Mouse (Mus musculus) heart, postnatal 10 days (tissue): ENCODE results near the gene Hbb-bt. TPM values are rescaled to one million over a fixed set of nuclear protein-coding genes. Genes with fewer than 3 reads are reported as not detected.
"Not testable (repeated sequence)": the region's sequence is repeated elsewhere in the genome, so short reads cannot be mapped to it uniquely, and the experiment has no call there.

ENCODE experiments used
- DNase-seq, 2 experiments: peaks; one replicate each; pipeline ENCODE4 v3.0.0; 2021
- intact Hi-C: fragments of 180-260 bp; cut with DNase I; formaldehyde crosslinking; loops from one replicate; pipeline ENCODE4 v1.15.1; 2025
- total RNA-seq, 2 experiments: library from RNA; stranded (reverse); gene quantifications; 2 replicates each; pipeline ENCODE4 v1.2.3; 2021

The Hbb-bt gene
- total RNA-seq: 1,000 to 10,000 TPM in 1 of 2 experiments, 100 to 1,000 TPM in 1; 560 to 1,219 TPM

DNA sequence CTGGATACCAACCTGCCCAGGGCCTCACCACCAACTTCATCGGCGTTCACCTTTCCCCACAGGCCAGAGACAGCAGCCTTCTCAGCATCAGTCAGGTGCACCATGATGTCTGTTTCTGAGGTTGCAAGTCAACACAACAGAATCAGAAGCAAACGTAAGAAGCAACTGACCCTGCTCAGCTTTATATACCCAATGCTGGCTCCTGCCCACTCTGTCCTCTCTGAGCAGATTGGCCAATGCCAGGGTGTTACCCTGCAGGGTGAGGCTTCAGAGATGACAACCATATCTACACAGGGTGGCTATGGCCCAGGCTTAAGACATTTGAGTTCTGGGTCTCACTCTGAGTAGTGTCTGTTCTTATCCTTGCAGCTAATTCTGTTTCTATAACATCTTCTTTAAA is at the start of gene Hbb-bt:
Gene Hbb-bt (minus strand): TSS at position 231 of the 400 bp plus-strand sequence.
- DNase-seq: no peak
- intact Hi-C loops: no loop called here

DNA sequence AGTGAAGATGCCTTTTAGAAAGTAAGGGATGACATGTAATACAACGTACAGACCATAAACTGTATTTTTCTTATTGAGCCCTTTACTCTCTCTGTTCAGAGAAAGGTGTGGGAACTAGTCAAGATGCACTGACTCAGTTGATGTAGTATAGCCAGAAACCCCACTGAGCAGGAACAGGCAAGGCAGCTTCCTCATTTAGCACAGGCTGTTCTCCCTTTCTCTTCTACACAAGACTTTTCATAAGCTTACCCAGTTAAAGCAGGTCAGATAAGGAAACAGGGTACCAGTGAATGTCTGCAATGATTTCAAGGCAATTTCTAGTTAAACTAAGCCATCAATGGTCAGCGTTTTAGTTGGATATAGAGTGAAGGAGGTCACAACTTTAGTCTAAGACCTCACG is 47.7 kb upstream of the Hbb-bt start:
- DNase-seq: no peak
- intact Hi-C loops: no loop called here

DNA sequence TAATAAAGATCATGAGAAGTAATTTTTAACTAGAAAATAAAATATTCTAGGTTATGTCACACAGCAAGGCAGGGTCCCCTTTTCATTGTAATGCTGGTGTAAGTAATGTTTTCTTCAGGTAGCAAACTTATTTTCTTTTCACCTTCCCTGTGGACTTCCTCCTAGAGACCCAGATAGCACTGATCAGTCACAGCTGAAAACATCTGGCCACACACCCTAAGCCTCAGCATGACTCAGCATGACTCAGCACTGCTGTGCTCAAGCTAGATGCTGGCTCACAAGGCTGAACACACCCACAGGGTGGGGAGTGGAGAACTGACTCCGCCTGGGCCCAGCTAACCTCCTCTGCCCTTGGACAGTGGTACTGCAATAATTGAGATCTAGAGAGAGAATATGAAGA is 47.1 kb upstream of the Hbb-bt start:
- intact Hi-C loops: no loop called here

DNA sequence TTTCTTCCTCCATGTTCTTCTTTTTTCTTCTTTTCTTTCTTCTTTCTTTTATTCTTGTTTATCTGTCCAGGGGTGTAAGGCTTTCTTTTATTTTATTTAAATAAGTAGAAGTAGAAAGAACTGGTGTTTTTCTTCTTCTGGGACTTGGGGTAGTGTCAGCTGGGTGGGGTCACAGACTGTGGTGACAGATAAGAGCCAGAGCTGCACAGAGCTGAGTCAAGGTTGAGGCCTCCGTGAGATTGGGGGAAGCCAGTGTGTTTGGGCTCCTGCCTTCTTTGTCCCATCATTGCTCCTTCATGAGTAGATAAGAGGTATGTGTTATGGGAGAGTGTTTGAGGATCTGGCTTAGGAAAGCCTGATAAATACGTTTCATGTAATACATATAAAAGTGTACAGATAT is 45.3 kb upstream of the Hbb-bt start:
- intact Hi-C loops: no loop called here
- DNase-seq: peak in 1 of 2 experiments; percentile 1

More for the DNA sequence above, 47.1 kb upstream of the Hbb-bt start:
- peak; percentile 41 to 50 for DNase-seq

DNA sequence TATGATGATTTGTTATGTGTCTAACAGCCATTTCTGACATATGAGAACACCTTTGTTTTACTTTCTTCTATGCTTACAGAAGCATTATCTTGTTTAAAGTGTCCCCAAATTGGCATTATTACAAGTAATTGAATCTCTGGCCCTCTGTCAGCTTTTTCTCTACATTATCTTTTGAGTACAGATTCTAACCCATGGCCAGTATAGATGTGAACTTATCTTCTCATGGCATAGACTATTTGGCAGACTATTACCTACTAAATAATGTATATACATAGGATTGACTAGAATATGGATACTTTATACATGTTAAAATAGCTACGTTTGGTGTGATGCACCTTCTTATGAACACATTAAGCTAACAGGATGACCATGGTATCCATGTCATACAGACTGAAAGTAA is 40.9 kb upstream of the Hbb-bt start:
- no peak for DNase-seq
- intact Hi-C loops: no loop called here

DNA sequence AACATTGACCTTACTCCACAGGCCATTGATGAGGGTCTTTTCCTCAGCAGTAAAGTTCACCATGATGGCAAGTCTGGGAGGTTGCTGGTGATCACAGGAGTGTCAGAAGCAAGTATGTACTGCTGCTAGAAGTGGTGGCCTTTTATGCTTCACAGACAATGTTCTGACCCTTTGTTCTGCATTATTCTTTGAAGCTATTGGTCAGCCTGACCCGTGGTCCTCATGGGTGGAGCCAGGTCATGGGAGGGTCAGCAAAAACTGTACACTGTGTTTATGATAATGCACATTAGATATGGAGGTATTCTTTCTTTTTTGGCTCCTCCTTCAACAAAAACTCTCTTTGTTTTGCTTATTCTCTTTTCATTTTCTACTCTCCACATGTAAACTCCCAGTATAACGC is 39.3 kb upstream of the Hbb-bt start, which contains the start of gene Hbb-y:
Gene Hbb-y (minus strand): TSS at position 127 of the 400 bp plus-strand sequence.
- intact Hi-C loops: no loop called here
- DNase-seq: no peak

DNA sequence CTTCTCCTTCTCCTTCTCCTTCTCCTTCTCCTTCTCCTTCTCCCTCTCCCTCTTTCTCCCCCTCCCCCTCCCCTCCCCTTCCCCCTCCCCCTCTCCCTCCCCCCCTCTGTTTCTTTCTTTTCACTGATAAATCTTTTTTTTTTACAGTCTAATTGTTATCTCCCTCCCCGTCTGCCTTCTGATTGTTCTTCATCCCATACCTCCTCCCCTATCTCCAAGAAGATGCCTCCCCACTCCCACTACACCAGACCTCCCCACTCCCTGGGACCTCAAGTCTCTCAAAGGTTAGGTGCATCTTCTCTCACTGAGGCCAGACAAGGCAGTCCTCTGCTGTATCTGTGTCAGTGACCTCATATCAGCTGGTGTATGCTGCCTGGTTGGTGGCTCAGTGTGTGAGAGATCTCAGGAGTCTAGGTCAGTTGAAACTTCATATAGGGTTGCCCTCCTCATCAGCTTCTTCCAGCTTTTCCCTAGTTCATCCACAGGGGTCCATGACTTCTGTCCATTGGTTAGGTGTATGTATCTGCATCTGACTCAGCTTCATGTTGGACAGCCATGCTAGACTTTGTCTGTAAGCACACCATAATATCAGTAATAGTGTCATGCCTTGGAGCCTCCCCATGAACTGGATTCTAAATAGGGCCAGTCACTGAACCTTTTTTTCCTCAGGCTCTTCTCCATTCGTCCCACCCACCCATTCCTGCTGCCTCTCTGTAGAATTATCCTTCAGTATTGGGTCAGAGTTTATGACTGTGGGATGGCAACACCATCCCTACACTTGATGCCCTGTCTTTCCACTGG is 30.9 kb upstream of the Hbb-bt start:
- no peak for DNase-seq
- intact Hi-C loops: no loop called here

DNA sequence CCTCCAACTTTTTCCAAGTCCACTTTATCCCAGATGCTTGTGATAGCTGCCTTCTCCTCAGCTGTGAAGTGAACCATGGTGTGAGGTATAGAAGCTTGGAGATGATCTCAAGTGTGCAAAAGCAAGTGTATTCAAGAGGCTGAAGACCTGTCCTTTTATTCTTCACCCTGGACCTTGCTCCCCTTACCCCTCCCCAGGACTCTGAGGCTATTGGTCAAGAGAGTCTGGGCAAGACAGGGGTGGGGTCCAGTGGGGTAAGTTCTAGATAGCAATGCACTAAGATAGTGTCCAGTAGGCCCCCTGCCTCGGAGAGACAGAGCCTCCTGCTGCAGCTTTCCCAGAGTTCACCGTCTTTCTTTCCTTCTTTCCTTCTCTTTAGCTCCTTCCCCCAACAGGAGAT is 29.2 kb upstream of the Hbb-bt start, which contains the start of gene Hbb-bh1:
Gene Hbb-bh1 (minus strand): TSS at position 131 of the 400 bp plus-strand sequence.
- intact Hi-C loops: no loop called here
- DNase-seq: no peak

DNA sequence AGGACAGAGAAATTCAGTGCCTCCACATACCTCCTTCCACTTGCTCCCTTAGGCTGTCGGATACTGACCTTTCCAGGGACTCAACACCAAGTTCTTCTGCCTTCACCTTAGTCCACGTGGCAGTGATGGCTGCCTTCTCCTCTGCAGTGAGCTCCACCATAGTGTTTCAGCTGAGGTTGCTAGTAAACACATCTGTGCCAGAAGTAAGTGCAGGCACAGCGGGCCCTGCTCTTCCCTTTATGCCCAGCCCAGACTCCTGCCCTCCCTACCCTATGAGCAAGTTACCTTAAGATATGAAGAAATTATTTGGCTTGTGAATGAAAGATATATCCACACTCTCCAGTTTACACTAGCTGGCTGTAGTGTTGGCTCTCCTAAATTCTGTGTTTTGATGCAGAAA is 26.5 kb upstream of the Hbb-bt start, which contains the start of gene Hbb-bh2:
Gene Hbb-bh2 (minus strand): TSS at position 253 of the 400 bp plus-strand sequence.
- intact Hi-C loops: no loop called here
- DNase-seq: no peak

DNA sequence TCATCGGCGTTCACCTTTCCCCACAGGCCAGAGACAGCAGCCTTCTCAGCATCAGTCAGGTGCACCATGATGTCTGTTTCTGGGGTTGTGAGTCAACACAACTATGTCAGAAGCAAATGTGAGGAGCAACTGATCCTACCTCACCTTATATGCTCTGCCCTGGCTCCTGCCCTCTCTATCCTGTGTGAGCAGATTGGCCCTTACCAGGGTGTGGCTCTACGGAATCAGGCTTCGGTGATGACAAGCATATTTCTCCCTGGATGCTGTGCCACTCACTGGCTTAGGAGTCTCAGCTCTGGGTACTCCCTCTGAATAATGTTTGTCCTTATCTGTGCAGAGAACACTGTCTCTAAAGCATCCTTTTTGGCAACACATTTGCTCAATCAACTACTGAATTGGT is 14.0 kb upstream of the Hbb-bt start, which contains the start of gene Hbb-bs:
Gene Hbb-bs (minus strand): TSS at position 289 of the 400 bp plus-strand sequence.
- intact Hi-C loops: no loop called here
- DNase-seq: no peak

DNA sequence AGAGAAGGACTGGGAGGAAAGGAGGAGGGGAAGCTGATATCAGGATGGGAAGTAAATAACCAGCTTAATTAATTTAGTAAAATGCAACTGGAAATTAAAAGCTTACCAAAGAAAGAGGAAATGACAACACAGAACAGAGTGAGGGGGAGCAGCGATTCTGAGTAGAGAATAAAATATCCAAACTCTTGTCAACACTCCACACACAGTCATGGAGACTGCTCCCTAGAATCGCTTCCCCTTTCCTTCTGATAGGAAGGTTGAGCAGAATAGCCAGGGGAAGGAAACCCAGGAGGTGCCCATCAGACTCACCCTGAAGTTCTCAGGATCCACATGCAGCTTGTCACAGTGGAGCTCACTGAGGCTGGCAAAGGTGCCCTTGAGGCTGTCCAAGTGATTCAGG is 13.3 kb upstream of the Hbb-bt start:
- DNase-seq, intact Hi-C loops: not testable (repeated sequence)

DNA sequence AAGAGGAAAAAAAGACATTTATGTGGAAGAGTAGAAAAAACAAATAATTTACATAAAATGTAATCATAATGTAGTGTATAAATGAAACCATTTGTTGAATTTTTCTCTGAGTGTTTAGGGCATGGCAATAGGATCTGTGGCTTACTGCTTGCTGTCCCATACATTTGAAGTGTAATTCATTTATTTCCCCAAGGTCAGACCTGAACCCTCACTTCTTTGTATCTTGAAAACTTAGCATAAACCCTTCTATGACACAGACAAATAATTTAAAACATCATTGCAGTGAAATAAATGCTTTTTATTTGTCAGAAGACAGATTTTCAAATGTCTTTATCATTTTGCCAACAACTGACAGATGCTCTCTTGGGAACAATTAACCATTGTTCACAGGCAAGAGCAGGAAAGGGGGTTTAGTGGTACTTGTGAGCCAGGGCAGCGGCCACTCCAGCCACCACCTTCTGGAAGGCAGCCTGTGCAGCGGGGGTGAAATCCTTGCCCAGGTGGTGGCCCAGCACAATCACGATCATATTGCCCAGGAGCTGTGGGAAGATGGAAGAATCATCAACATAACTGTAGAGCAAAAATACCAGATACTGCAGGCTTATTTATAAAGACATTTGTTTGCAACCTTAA is 12.6 kb upstream of the Hbb-bt start:
- intact Hi-C loops: no loop called here
- DNase-seq: no peak

DNA sequence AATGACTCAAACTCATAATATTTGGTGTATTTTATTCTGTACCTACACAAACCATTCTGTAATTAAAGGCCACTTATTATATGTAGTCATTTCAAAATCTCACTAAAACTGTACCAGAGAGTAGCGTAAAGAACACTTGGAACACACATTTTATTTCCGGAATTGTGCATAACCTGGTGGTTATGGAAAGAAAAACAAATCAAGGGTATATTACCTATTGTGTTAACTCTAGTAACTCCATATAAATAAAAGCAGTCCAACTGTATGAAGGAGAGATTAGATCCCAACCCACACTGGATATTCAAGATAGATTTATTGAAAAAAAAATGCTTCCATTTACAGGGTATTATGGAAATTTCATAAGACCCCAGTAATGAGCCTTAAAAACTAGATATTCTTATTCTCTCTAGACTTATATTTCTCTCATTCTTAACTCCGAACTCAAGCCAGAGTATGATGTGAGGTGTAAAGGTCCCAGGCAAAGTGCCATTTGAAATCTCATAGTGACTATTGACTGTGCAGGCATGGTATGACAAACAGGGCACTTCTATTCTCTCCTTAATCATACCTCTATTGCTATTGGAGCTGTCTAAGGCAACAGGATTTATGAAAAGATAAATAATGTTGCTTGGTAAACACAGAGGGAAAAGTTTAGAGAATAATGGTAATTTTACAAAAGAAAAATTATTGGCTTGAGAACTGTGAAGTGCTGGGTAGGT is 11.9 kb upstream of the Hbb-bt start:
- no peak for DNase-seq
- intact Hi-C loops: no loop called here

DNA sequence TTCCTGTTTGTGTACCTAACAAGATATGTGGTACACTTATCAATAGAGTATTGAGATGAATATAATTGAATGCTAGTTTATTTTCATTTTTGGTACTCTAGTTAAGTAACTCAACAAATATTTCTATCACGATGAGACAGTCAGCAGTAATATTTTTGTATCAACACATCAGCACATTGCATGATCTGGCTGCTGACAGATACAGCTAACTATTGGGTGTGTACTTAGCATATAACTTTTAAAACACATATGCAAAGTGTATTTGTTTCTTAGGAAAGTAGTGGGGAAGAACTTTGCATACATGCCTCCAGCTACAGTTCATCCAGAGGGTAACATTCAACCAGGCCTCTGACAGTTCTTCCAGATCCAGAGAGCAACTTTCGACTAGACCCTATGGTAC is 10.8 kb upstream of the Hbb-bt start:
- intact Hi-C loops: no loop called here

DNA sequence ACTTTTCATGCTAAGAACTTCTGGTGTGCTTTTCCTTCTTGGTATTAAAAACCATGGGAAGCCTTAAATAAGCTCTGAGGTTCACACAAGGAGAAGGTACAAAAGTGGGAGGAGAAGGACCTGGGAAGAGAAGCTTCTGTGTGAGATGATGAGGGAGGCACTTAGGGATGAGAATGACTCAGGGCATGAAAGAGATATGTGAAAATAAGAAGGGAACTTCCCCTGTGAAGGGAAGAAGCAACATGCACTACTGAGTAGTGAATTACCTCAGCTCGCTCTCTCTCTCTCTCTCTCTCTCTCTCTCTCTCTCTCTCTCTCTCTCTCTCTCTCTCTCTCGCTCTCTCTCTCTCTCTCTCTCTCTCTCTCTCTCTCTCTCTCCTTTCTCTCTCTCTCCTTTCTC is 1.3 kb upstream of the Hbb-bt start:
- intact Hi-C loops, DNase-seq: not testable (repeated sequence)

More for the DNA sequence above, 10.8 kb upstream of the Hbb-bt start:
- DNase-seq: no peak

DNA sequence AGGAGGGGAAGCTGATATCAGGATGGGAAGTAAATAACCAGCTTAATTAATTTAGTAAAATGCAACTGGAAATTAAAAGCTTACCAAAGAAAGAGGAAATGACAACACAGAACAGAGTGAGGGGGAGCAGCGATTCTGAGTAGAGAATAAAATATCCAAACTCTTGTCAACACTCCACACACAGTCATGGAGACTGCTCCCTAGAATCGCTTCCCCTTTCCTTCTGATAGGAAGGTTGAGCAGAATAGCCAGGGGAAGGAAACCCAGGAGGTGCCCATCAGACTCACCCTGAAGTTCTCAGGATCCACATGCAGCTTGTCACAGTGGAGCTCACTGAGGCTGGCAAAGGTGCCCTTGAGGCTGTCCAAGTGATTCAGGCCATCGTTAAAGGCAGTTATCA is 644 bp downstream of the Hbb-bt start:
- DNase-seq, intact Hi-C loops: not testable (repeated sequence)

DNA sequence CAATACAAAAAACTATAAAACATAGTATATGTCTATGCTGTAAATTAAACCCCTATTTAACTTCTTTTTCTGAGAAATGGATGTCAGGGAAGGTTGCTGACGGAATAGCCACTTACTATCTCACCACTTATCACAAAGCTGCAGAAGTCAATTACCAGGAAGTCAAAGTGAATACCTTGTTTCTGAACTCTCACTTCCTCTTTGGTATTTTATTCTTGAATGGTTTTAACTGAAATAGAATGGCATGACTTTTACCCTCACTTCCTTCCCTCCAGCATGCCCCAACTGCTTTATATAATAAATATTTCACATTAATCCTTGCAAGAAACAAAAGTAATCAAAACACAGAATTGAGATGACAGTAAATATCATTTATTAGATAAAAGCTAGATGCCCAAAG is 1.6 kb downstream of the Hbb-bt start:
- no peak for DNase-seq
- intact Hi-C loops: no loop called here

DNA sequence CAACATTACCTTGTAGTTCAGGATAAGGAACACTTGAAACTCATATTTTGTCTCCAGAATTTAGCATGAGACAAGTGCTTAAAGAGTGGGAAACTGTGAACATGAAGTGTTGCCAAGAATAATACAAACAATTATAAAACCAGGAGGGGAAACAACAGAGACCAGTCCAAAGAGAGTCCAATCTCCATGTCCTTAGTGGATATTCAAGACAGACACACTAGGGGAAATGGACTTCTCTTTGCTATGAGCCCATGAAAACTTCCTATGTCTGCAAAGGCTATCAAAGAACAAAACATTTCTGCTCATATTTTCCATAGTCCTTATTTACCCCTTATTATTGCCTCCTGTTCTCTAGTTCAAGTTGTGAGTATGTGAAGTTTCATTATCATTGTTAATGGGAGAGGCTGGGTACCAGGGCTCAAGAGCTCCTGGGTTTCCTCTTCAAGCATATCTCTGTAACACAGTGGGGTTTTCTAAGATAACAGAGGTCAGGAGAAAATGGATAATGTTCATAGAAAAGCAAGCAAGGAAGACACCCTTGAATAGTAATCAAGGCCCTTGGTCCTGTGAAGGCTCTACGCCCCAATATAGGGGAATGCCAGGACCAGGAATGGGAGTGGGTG is 2.5 kb downstream of the Hbb-bt start:
- DNase-seq: no peak
- intact Hi-C loops: no loop called here

DNA sequence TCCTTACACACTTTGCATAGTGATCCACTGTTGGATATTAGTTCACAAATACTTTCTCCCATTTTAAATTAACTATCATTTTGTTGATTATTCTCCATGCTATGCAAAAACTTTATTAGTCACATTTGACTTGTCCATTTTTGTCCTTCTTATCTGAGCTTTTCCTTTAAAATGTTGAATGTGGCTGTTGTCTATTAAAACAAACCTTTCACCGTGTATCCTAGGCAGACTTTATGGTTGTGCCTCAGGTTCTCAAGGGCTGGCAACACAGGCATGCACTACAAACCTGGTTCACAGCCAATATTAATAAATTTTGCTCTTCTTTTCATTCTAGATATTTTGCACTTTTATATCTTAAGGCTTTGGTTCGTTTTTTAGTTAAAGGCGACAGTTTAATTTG is 3.0 kb downstream of the Hbb-bt start:
- intact Hi-C loops: no loop called here
- DNase-seq: no peak

DNA sequence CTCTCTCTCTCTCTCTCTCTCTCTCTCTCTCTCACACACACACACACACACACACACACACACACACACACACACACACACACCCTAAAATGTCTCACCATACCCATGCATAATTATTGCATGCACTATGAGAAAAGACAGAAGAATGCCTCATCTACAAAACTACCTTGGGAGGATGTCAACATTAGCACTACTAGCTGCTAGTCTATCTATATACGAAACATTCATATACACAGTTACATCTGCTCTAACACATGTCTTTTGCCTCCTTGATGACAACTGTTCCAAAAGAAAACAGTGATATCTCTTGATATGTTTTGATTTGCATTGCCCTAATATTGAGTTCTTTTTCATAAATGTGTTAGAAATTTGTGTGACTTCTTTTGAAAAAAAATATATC is 3.5 kb downstream of the Hbb-bt start:
- no peak for DNase-seq
- intact Hi-C loops: no loop called here

DNA sequence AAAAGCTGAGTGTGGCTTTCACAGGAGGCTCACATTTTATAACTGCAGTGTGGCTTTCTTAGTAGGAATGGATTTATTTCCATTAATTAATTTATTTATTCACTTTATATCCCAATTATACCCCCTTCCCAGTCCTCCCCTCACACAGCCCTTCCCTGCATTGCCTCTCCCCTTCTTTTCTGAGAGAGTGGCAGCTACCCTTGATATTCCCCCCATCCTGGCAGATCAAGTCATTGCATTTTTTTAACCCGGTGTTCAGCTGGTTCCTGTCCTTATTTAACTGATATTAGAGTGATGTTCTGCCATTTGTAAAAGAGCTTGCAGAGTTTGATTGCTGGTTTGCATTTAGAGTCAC is 4.0 kb downstream of the Hbb-bt start:
- intact Hi-C loops: no loop called here
- no peak for DNase-seq
